Mouse (Mus musculus) frontal cortex, postnatal 36 days (tissue): ENCODE results near the gene Gpalpp1.
A peak's percentile ranks its signal among the peaks of the same experiment; 100 is the strongest.

Experiments
- DNase-seq, 2 experiments: peaks; one replicate each; pipeline ENCODE4 v3.0.0; 2022; ENCODE audit warnings: low spot score in 2 of 2

Gene Gpalpp1

DNA sequence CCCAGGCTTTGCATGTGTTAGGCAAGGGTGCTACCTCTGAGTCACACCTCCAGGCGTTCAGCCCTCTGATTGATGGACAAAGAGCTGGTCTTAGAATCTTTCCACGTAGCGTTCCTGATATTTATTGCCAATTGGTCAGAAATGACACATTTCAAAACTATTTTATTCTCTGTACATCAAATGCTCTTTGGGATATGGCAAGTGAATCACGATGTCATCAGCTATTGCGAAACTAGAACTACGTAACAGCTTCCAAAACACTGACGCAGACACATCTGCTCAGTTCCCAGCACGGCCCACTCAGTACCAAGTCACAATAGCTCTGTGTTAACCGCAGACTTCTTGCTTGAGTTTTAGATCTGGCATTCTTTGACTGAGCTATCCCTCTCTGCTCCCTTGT is 11.0 kb downstream of the Gpalpp1 start:
- DNase-seq, result no peak

DNA sequence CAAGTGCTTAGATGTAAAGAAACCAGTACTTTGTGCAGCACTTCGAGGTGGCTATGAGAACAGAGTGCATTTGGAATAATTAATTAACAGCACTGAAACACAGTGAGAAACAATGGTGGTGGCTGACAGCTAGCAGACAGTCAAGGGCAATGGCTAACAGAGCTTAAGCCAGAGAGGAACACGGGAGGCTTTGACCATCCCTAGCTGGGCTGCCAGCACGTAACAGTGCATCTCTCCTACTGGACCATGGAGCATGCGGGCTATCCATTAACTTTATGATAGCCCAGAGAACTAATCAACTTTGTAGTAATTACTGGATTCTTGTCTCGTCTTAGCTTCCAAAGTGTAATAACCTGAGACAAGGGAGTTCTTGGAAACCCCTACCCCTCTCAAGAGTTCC is 12.7 kb downstream of the Gpalpp1 start:
- DNase-seq, result no peak

DNA sequence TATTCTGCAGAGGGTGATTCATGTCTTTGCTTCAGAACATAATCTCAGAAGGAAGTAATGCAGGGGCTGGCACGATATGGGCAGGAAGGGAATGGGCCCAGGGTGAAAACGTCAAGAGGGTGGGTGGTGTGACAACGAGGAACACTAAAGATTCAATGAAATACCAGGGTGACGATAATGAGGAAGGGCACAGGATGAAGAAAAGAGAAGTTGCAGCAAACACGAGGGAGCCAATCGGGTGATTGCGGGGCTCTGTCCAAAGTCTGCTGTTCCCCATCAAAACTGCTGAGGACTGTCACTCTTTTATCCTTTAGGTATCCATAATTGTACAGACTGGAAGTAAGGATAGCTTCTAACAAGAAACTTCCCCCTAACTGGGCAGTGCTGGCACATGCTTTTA is 13.3 kb downstream of the Gpalpp1 start:
- DNase-seq, result no peak

DNA sequence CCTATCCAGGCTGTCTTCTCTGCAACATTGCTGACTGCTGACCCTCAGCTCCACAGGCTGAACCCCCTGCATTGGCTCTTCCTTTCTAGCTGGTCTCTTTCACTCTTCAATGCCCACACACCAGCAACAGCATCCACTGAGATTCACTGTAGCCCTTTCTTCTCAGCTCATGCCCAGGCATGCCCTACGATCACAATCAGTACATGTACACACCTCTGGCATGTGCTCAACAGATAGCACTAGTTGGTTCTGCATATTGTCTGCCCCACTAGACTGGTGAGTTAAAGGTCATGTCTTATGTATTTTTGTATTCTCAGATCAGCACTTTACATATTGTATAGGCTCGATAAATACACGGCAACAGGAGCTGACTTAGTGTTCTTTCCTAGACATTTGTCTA is 26.4 kb downstream of the Gpalpp1 start:
- no peak for DNase-seq

DNA sequence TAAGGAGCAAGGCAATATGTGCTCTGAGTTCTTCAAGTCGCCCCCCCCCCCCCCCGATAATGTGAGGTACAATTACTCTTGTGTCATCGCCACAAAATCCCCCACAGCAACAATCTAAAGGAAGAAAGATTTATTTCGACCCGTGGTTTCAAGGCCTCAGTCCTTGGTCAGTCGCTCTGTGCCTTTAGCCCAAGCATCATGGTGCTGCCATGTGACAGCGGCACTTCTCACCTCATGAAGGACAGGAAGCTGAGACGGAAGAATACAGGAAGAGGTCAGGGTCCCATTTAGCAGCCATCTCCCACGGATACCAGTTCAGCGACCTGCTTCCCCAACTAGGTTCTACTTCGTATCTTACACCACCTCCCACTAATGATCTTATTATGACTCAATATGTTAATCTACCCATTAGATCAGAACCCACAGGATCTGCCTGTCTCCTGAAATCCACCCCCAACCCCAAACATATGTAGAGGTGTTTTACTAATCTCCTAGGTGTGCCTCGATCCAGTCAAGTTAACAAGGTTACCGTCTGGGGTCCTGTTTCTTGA is 28.4 kb downstream of the Gpalpp1 start:
- no peak for DNase-seq

DNA sequence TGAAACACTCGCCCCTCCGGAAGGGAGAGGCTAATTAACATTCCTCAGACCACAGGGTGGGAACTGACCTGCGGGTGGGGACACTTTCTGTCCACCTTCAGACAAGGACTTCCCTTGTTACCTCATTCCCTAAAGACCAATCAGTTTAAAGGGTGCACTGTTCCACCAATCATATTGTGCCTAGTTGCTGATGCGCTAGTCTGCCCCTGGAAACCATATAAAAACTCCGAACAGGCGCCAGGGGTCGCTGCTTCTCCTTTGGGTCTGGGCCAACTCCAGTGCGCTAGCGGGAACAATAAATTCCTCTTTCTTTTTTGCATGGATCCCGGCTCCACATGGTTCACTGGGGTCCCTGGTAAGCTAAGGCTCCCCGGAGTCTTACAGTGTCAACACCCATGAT is 29.1 kb downstream of the Gpalpp1 start:
- DNase-seq, result no peak

DNA sequence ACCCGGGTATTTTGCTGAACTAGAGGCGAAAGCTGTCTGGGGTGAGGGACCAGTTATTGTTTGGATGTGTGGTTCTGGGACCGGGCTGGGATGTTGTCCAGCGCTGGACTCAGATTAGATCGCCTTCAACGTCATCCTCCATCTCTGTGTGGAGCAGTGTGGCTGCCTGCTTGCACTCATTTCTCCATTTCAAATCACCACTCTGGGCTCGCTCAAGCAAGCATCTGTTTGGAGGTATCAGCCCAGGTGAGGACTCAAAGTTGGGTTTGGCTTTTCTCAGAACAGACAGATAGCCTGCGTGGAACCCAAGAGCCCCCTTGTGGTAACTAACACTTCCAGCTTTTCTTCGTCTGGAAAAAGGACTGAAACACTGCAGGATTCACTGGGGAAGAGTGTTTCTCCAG is 33.5 kb downstream of the Gpalpp1 start:
- DNase-seq, result peak; percentile 56 to 75

DNA sequence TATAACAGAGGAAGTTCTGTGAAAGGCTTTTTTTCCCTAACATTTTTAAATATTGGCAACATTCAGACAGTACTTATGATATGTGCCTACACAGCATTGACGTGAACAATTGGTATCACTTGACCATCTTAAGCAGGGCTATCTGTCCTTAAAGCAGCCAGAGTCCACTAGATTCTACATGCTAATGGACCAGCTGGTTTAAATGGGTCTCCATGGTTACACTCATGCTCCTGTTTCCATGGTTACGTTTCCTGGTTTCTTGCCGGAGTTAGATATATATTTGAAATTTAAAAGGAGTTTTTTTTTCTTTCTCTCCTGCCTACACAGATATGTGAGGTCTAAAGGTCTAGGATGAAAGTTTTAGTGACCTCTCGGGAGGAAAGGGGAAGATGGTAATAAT is 34.0 kb downstream of the Gpalpp1 start:
- peak; percentile 13 to 48 for DNase-seq

DNA sequence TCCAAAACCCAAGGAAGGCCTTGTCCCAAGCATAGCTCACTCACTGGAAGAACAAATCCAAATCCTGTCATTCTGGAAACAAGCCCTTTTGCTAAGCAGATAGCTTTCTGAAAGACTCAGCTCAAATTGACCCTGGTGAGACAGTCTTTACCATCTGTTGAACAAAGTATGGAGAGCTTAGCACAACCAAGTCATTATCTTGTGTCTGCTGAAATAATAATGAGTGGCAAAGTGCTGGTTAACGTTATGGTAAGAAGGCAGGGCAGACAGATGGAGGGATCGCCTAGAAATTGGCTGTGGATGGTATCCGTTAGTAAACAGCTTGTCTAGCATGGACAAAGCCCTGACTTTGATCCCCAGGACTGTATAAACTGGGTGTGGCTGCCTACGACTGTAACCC is 34.8 kb downstream of the Gpalpp1 start:
- no peak for DNase-seq

DNA sequence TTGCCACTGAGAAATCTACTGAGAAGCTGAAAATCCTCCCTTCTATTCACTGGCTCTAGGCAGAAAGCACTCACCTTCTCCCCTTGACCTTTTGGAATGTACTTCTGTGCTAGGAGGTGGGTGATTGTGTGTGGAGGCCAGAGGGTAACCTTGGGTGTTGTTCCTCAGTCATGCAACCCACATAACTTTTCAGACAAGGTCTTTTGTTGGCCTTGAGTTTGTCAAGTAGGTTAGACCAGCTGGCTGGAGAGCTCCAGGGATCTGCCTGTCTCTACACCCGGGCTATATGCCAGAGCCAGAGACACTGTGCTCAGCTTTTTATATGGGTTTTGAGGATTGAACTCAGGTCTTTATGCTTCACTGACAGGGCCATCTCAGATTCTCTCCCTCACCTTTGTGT is 36.4 kb downstream of the Gpalpp1 start:
- DNase-seq, result no peak

DNA sequence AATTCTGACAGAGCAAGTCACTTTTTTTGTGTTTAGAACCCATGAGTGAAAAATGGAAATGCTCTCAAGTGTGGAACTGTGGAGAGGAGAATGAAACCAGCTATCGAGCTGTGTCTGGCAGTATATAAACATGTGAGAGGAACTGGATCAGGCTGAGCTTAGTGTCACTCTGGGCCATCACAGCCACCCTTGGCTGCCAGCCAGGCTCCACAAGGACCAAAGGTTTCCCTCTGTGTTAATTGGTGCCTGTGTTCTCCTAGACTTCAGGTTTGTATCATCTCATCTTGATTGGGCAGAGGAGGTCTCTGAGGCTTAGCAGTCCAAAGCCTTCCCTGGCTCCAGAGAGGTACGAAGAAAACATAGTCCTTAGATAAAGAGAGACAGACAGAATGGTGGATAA is 37.9 kb downstream of the Gpalpp1 start:
- no peak for DNase-seq

DNA sequence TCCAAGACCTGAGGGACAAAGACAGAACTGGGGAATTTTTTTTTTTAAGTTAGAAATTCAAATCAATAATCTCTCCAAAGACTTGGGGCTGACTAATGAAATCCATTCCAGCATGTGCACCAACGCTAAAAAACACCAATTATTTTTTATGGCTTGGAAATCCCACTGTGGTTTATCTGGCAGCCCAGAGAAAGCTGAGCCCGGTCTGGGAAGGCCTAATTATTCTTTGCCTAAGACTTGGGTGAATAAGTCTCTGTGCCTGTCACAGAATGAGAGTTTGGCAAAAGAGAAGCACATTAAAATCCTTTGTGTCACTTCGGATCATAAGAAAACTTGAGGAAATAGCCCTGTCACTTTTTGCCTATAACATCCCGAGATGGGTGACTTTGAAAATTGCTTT is 41.3 kb downstream of the Gpalpp1 start:
- no peak for DNase-seq

DNA sequence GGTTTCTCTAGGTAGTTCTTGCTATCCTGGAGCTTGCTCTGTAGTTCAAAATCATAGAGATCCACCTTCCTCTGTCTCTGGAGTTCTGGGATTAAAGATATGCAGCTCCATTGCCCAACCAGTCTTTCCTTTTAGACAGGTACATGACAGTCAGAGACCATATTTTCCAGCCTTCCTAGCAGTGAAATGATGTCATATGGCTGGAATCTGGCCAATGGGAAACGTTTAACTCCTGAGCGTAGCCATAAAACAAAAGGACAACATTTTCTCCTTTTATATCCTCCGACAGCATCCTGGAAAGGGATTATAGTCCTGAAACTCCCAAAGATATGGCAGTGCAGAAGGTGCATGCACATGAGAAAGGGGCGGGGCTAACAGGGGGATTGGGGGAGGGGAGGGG is 42.3 kb downstream of the Gpalpp1 start:
- DNase-seq, result no peak

DNA sequence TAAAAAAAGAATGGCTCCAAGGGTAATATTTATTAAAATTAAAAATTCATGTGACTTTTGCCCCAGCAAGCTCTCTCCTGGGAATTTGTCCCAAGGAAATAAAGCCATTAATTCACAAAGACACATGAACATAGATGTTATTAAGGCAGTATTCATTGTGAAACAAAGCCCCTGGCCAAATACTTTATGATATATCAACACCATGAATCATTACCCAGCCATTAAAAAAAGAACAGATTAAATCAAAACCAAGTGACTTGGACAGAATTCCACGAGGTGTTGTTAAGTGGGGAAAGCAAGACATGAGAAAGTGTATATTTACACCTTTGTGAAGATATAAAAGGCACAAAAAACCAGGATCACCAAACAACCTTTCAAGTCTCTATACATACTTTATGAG is 43.3 kb downstream of the Gpalpp1 start:
- DNase-seq, result no peak

DNA sequence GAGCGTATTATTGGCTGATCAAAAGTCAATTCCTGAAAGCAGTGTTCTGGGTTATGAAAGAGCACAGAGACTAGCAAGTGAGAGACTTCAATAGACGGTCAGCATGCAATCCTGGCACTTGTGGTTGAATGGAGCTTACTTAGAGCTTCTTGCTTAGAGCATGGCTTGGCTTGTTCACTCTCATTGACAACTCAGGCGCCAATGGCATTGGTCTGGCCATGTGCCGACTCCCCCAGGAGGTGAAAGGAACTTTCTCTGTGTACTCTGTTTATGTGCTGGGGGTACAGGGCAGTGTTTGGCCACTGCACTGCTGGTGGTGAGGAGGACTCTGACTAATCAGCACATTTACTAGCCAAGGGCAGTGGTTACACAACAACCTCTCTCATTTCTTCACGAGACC is 51.1 kb downstream of the Gpalpp1 start:
- no peak for DNase-seq

DNA sequence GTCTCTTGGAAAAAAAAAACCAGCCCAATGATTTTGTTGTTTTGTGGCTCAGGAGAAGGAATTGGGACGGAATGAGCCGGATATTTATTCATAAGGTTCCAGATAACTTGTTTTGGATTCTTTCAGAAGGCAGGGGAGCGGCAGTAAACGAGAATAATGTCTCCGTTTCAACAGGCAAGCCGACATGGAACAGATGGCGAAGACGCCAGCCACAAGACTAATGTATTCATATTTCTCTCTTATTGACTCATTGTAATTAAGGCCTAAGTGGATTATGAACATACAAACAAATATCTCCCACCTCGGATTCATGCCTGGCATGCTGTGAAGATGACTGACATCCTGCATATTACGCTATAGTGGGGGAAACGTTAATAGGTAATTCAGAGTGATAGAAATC is 56.8 kb downstream of the Gpalpp1 start:
- DNase-seq, result peak in 1 of 2 experiments; percentile 13

DNA sequence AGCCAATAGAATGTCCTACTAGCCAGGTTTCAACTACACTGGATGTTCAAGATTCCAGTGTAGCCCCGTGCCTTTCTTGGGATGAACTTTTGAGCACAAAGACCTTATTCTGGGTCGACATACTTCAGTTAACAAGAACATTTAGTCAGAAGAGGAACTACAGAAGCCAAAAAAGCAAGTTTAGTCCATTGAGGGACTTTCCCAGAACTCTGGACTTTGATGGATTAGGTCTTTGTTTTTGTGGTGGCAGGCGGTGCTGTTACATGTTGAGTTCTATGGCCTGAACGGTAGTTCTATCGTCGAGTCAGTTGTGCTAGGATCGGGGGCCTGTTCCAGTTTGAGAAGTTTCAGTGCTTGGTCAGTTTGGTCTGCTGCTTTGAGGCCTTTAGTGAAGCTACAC is 58.6 kb downstream of the Gpalpp1 start:
- DNase-seq, result no peak

DNA sequence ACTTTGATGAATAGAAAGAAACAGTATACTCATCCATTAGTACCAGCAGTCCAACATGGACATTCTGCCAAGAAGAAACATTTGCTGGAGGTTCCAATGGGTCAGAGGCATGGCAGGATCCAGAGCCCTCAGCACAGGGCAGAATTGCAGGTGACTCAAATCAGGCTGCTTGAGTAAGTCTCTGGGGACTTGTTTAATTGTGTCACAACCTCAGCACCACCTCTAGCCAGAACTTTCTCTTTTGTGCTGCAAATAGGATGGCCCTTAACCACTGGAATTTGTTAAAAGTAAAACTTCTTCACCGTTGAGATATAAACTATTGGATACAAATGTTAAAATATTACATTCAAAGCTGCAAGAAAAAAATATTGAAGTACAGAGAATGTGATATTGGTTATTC is 64.8 kb downstream of the Gpalpp1 start:
- no peak for DNase-seq

DNA sequence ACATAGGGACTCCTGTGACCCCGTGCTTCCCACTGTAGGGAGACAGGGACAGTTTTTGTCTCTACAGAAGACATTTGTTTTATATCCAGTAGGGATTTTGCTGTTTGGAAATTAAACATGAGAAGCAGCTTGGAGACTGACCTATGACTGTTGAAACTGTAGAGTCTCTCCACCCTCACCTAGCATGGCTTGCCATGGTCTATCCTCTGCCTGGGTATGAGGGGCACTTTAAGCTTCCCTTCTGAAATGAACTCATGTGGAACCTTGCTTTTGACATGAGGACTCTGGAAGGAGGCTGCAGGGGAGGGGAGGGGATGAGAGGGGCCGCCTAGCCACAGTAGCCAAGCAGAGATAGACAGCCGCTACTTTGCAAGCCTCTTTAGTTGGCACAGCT is 66.4 kb downstream of the Gpalpp1 start:
- no peak for DNase-seq

DNA sequence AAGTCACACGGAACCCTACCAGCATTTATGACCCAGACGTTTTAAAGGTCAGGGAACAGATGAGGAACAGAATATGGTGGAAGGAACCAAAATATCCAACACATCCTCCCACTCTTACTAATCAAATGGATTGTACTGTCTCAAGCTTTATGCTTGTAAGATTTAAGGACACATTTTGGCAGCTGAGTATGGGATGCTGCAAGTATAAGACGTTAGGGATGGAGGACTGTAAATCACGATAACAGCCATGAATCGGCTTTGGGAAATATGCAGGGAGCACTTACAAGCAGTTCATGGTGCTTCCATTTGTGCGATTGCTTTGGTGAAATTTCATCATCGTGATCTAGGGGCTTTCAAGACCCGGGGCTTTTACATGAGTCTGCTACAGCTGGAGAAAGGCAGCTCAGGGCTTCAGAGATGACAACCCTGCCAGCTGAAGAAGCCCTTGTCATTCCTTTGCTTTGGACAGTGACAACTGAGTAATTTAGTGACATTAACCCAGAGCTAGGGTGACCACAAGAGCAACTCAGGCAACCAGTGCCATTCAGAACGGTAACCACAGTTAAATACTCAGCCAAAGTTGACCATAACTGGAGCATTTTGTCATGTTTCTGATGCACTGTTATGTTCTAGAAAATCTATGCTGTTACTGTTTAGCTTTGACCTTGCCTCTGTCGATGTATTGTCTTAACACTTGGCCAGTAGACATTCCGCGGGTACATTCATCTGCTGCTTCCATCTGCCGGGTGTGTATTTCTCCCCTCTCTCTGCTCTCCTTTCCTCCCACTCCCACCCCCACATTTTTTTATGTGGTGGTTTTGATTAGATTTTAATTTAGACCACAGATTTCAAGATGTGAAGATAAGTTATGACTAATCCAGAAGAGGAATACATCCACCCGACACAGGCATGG is 67.1 kb downstream of the Gpalpp1 start:
- peak in 1 of 2 experiments; percentile 13 for DNase-seq
